Mouse (Mus musculus) left cerebral cortex, postnatal 25 days (tissue): ENCODE data around the gene Ctxn2. TPM values are rescaled to one million over a fixed set of nuclear protein-coding genes. Genes with fewer than 3 reads are reported as not detected.
A peak's percentile ranks its signal among the peaks of the same experiment; 100 is the strongest.

Source experiments
- DNase-seq, 2 experiments: peaks; one replicate each; pipeline ENCODE4 v3.0.0; 2022; ENCODE audit warnings: low spot score in 2 of 2, mixed read lengths in 1 of 2
- intact Hi-C: fragments of 180-260 bp; cut with DNase I; formaldehyde crosslinking; loops from one replicate; pipeline ENCODE4 v1.15.1; 2025
- total RNA-seq, 2 experiments: library from RNA; stranded (reverse); gene quantifications; 2 replicates each; pipeline ENCODE4 v1.2.3; 2021

The Ctxn2 gene
- total RNA-seq, 2 experiments from 2014 or later = 7.9 to 8.4 TPM

DNA sequence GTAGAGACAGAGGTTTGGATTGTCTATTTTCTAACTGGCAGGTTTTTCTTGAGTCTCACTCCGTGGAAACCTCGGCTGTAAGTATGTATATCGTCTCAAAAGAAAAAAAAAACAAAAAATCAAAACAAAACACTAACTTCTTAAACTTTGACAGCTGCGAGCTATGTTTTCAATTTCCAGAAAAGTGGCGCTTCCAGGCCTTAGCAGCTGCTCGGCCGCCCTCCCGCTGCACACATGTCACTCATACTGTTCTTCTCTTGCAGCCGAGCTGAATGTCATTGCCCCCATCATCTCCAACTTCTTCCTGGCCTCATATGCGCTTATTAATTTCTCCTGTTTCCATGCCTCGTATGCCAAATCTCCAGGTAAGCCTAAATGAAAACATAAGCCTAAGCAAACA, 51.4 kb downstream of the Ctxn2 start:
- no peak for DNase-seq
- intact Hi-C loops = loop anchor here (2.0 to 5.0 kb wide), 2 partner anchors 131 to 1086 kb away; no protein-coding TSS in a partner anchor

DNA sequence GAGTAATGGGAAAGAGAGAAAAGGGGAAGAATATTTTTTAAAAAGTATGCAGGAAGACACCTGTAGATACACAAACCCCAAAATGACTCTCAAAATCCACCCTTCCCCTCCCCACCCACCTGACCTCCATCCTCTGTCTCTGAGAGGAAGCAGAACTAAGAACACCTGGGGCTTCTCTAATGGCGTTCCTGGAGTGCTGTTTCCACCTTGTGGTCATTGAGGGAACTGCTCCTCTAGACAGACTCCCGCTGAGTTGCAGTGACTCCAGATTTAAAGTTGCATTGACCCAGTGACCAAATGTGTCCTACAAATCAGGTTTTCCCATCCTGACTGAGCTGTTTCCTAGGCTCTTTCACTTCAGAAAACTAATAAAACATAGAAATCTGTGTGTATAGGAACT, 52.7 kb downstream of the Ctxn2 start:
- intact Hi-C loops = loop anchor here (2.0 to 5.0 kb wide), 2 partner anchors 132 to 1087 kb away; no protein-coding TSS in a partner anchor
- DNase-seq = peak; percentile 71 to 74

DNA sequence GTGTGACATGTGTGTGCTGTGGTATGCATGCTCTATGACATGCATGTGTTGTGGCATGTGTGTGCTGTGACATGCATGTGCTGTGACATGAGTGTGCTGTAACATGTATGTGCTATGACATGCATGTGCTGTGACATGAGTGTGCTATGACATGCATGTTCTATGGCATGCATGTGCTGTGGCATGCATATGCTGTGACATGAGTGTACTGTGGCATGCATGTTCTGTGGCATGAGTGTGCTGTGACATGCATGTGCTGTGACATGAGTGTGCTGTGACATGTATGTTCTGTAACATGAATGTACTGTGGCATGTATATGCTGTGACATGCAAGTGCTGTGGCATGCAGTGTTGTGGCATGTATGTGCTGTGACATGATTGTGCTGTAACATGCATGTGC, 56.4 kb downstream of the Ctxn2 start:
- intact Hi-C loops = no loop called here
- no peak for DNase-seq

DNA sequence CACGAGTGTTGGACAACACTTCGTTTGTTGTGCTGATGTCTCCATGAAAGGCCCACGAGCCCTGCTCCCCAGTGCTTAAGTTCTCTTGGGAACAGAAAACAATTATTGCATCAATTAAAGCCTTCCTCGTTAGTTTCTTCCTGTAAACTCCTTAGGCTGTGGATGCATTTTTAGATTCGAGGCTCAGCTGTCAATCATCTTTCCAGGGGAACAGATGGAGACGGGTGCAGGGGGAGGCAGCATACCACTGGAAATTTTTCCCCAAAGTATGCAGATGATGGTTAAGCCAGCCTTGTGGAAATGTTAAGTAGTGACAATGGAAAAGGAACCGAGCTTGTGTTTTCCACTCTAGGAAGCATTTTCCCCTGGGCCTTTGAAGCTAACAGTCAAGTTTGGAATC, 60.3 kb downstream of the Ctxn2 start:
- intact Hi-C loops = no loop called here
- DNase-seq = no peak

Other genes with a start within 250 kb of the Ctxn2 start
- under 1 TPM; 0.23 to 0.27 TPM for gene Slc24a5, start 68.6 kb upstream of the Ctxn2 start, total RNA-seq
- gene Myef2, start 13.0 kb upstream of the Ctxn2 start, total RNA-seq = 10 to 100 TPM; 89.4 to 90.8 TPM
- gene Slc12a1, start 15.8 kb downstream of the Ctxn2 start, total RNA-seq = not detected
- 10 to 100 TPM; 23.2 to 23.7 TPM for gene Dut, start 110.5 kb downstream of the Ctxn2 start, total RNA-seq